Mouse (Mus musculus): Measurements from ENCODE around the gene Slc1a2.

DNA sequence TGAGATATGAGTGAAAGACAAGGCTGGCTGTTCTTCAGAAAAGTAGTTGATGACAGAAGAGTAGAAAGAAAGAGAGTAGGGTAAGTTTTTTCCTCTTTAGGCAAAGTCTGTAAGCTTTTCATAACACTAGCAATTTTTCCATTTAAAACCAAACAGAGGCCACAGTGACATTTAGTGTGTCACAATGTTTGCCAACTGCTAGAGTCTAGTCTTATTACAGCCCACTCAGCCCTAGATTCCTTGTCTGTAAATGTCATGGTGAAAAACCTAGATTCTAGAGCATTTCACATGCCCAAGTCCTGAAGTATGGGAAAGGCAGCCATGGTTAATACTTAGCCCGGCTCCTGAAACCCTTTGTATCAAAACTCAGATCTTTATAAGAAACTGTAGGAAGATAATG is 112.8 kb downstream of the Slc1a2 start:
- TF ChIP-seq CTCF (IDR thresholded peaks at IDR 0.05 in 2 of 3, conservative IDR thresholded peaks at IDR 0.05 in 1 of 3; ENCODE audit: control insufficient read depth in 1 of 3, insufficient read depth in 1 of 3, low read depth in 2 of 3, low read length in 3 of 3, poor library complexity in 1 of 3, severe bottlenecking in 1 of 3) (no peak), SIN3A (IDR thresholded peaks at IDR 0.05; ENCODE audit: low read length) (no peak)

Data from MEL (cell line).